In the genomic region with DNA sequence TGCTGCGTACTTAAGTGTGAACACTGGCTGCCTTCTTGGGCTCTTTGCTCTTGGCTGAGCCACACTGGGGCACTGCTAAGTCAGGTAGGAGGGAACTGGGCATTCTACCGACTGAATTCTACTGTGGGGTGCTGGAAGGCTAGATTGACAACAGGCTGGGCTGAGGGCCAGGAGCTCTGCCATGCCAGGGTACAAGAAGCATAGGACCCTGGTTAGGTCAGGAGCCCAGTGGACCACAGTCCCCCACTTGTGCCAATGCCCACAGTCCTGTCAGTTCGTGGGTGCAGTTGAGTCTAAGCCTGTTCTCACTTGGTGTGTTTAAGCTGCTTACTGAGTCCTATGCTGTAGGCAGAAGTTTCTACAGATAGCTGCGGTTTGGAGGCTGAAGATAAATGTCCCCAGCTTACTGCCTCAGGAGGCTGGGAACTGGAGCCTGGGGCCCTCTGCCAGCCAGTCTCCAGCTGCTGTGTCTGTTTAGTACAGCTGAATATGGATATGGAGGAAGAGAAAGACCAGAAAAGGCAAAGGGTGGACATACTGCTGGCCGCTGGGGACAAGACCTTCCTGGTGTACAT, we compare ENCODE assay signal across 11 mouse cellular contexts. TPM values are rescaled to one million over a fixed set of nuclear protein-coding genes. Genes with fewer than 3 reads are reported as not detected.
DNase-seq lines count a peak whose midpoint lies in the region; ATAC-seq lines count a peak whose summit lies in the region.
"Had no signal": no experiment of that assay in that cellular context is flagged by ENCODE, and none has a peak within 500 bp of the region (broad histone marks: within the 10 kb centered on the region; RNA-seq: fewer than 3 reads in every experiment).

No protein-coding gene starts in this region.

- WGBS in neural tube, embryonic 12.5 days, result 63% methylated on average over 5 of the region's 5 CpGs
- 58% methylated on average over 5 of the region's 5 CpGs for WGBS in stomach, embryonic 16.5 days

- no peak for ATAC-seq in neural tube, embryonic 12.5 days (ENCODE audit: low FRiP score, low read depth)
- no peak for ATAC-seq in stomach, embryonic 16.5 days (ENCODE audit: insufficient read depth, low FRiP score)

- H3K4me1 ChIP-seq in neural tube, embryonic 12.5 days, result peaks cover 27% of the 10 kb centered on the region
- H3K4me1 ChIP-seq in stomach, embryonic 16.5 days (ENCODE audit: control insufficient read depth, insufficient read depth, low read length), result peaks cover 5% of the 10 kb centered on the region; the same call in 1 of the 2 replicates

- no peak overlapping the region for H3K9ac ChIP-seq in neural tube, embryonic 12.5 days
- H3K9ac ChIP-seq in stomach, embryonic 16.5 days (ENCODE audit: low read length), result no peak overlapping the region

- no peaks in the 10 kb centered on the region for H3K36me3 ChIP-seq in neural tube, embryonic 12.5 days
- no peaks in the 10 kb centered on the region for H3K36me3 ChIP-seq in stomach, embryonic 16.5 days (ENCODE audit: control insufficient read depth, insufficient read depth, low read length)

- peak overlapping the region; percentile 100 for H3K4me2 ChIP-seq in neural tube, embryonic 12.5 days (replicated peaks)
- H3K4me2 ChIP-seq in stomach, embryonic 16.5 days (ENCODE audit: low read depth, low read length), result peak overlapping the region; percentile 88; the same call in 1 of the 2 replicates

- no peak overlapping the region; the same call in 1 of the 2 replicates for H3K4me3 ChIP-seq in neural tube, embryonic 12.5 days
- no peak overlapping the region for H3K4me3 ChIP-seq in stomach, embryonic 16.5 days (replicated peaks; ENCODE audit: low read length)
- H3K4me3 ChIP-seq: megakaryocyte, embryonic 14.5 days had no signal

- DNase-seq in frontal cortex, postnatal 10 days (ENCODE audit: low spot score in 2 of 2), result peak; percentile 25 to 60
- DNase-seq in frontal cortex, postnatal 25 days (ENCODE audit: low spot score in 2 of 2), result no peak
- no peak for DNase-seq in neural tube, embryonic 10.5 days (ENCODE audit: extremely low spot score, low spot score)
- DNase-seq in left cerebral cortex, postnatal 4 days, result peak; percentile 47
- no peak for DNase-seq in spleen, postnatal 4 days (ENCODE audit: low spot score in 2 of 2)
- no peak for DNase-seq in urinary bladder, postnatal 14 days (ENCODE audit: low spot score)
- DNase-seq: adrenal gland, adult 8-10 months had no signal

- H3K9me3 ChIP-seq in neural tube, embryonic 12.5 days, result no peaks in the 10 kb centered on the region
- H3K9me3 ChIP-seq in stomach, embryonic 16.5 days (replicated peaks; ENCODE audit: control insufficient read depth, low read length), result no peaks in the 10 kb centered on the region

- intact Hi-C loops in left cerebral cortex, postnatal 4 days (cut with DNase I), result no loop called here

- peaks cover 35% of the 10 kb centered on the region for H3K27me3 ChIP-seq in neural tube, embryonic 12.5 days (replicated peaks)
- peaks cover 17% of the 10 kb centered on the region for H3K27me3 ChIP-seq in stomach, embryonic 16.5 days (ENCODE audit: control insufficient read depth, insufficient read depth, low read length)

- no peak overlapping the region for H3K27ac ChIP-seq in neural tube, embryonic 12.5 days
- H3K27ac ChIP-seq in stomach, embryonic 16.5 days (ENCODE audit: low read length), result no peak overlapping the region

RNA-seq across cellular contexts. Expression of a gene that starts 0.8 kb away (rescaled TPM):
- 4.4 and 5.4 TPM in 2 replicates for polyA plus RNA-seq in neural tube, embryonic 12.5 days (2016; fragmentation: Nextera tagmentation; extraction: Ambion mirVana)
- 10 to 100 TPM; 62.7 to 81.2 TPM for total RNA-seq in left cerebral cortex, postnatal 4 days (2021)
- 0.65 and 0.90 TPM in 2 replicates for polyA plus RNA-seq in stomach, embryonic 16.5 days (2015; fragmentation: Nextera tagmentation; extraction: Ambion mirVana)

RNA-seq across cellular contexts. Expression of a gene that starts 15.7 kb away (rescaled TPM):
- polyA plus RNA-seq in neural tube, embryonic 12.5 days (2016; fragmentation: Nextera tagmentation; extraction: Ambion mirVana), result not detected in 2 replicates
- total RNA-seq in left cerebral cortex, postnatal 4 days (2021), result not detected
- polyA plus RNA-seq in stomach, embryonic 16.5 days (2015; fragmentation: Nextera tagmentation; extraction: Ambion mirVana), result 0.13 TPM in 1 of 2 replicates, not detected in the other
- total RNA-seq: adrenal gland, adult 8-10 months had no signal

RNA-seq across cellular contexts. Expression of a gene that starts 39.8 kb away (rescaled TPM):
- not detected in 2 replicates for polyA plus RNA-seq in neural tube, embryonic 12.5 days (2016; fragmentation: Nextera tagmentation; extraction: Ambion mirVana)
- not detected for total RNA-seq in left cerebral cortex, postnatal 4 days (2021)
- not detected in 2 replicates for polyA plus RNA-seq in stomach, embryonic 16.5 days (2015; fragmentation: Nextera tagmentation; extraction: Ambion mirVana)
- total RNA-seq: adrenal gland, adult 8-10 months had no signal
- polyA plus RNA-seq: testis, adult 2 months had no signal

RNA-seq across cellular contexts. Expression of a gene that starts 47.1 kb away (rescaled TPM):
- not detected in 2 replicates for polyA plus RNA-seq in neural tube, embryonic 12.5 days (2016; fragmentation: Nextera tagmentation; extraction: Ambion mirVana)
- not detected for total RNA-seq in left cerebral cortex, postnatal 4 days (2021)
- not detected in 2 replicates for polyA plus RNA-seq in stomach, embryonic 16.5 days (2015; fragmentation: Nextera tagmentation; extraction: Ambion mirVana)
- total RNA-seq: adrenal gland, adult 8-10 months had no signal

Comparison
In these comparisons a context has a peak if more than half of its experiments do, and no peak if none do; other contexts are left out.
1. DNase-seq: peak in frontal cortex, postnatal 10 days (2 of 2) and left cerebral cortex, postnatal 4 days (single experiment); none in frontal cortex, postnatal 25 days (0 of 2), neural tube, embryonic 10.5 days (single experiment), spleen, postnatal 4 days (0 of 2) and urinary bladder, postnatal 14 days (single experiment).